Mouse (Mus musculus) stomach, embryonic 14.5 days (tissue): ENCODE data around the gene Gm4491. TPM values are rescaled to one million over a fixed set of nuclear protein-coding genes. Genes with fewer than 3 reads are reported as not detected.

Source experiments
- ATAC-seq: fragments of 200-750 bp; cut with Nextera tagmentation; 2 replicates; pipeline ENCODE4 v1.8.0; 2017; ENCODE audit warnings: low read depth, moderate TSS enrichment; ENCODE audit not compliant: insufficient number of reproducible peaks, insufficient read depth, low FRiP score
- H3K27ac ChIP-seq: fragments of 300-500 bp; sonication (generic); 2 replicates; pipeline ENCODE4 v1.5.1; 2014; ENCODE audit warnings: mild to moderate bottlenecking, low read length, moderate library complexity, mixed read lengths
- H3K27me3 ChIP-seq: fragments of 300-500 bp; sonication (generic); 2 replicates; pipeline ENCODE4 v1.6.1; 2014; ENCODE audit warnings: low read length, control low read depth, mixed read lengths; ENCODE audit not compliant: control insufficient read depth, insufficient read depth
- H3K36me3 ChIP-seq: fragments of 300-500 bp; sonication (generic); 2 replicates; pipeline ENCODE4 v1.6.1; 2014; ENCODE audit warnings: mild to moderate bottlenecking, control low read depth, low read length, moderate library complexity, mixed read lengths; ENCODE audit not compliant: control insufficient read depth, insufficient read depth
- H3K4me1 ChIP-seq: fragments of 300-500 bp; sonication (generic); 2 replicates; pipeline ENCODE4 v1.6.1; 2014; ENCODE audit warnings: low read length, control low read depth, mixed read lengths; ENCODE audit not compliant: control insufficient read depth, insufficient read depth
- H3K4me2 ChIP-seq: fragments of 300-500 bp; sonication (generic); replicated peaks from 2 replicates; pipeline ENCODE4 v1.6.1; 2014; ENCODE audit warnings: low read depth, low read length, control low read depth
- H3K4me3 ChIP-seq: fragments of 300-500 bp; sonication (generic); 2 replicates; pipeline ENCODE4 v1.5.1; 2014; ENCODE audit warnings: low read depth, low read length, control low read depth
- H3K9ac ChIP-seq: fragments of 300-500 bp; sonication (generic); replicated peaks from 2 replicates; pipeline ENCODE4 v1.6.1; 2014; ENCODE audit warnings: low read depth, mild to moderate bottlenecking, control low read depth, low read length, moderate library complexity, mixed read lengths
- H3K9me3 ChIP-seq: fragments of 300-500 bp; sonication (generic); 2 replicates; pipeline ENCODE4 v1.6.1; 2016; ENCODE audit warnings: low read depth, low read length, control low read depth; ENCODE audit not compliant: control insufficient read depth
- WGBS: fragments of 180-500 bp; shearing (Covaris S2); extraction: QIAGEN DNeasy Blood & Tissue Kit; methylation state at CpG from one replicate; pipeline ENCODE4 v1.1.7; 2014; 5-methylcytosine and 5-hydroxymethylcytosine counted together
- polyA plus RNA-seq: library from polyadenylated mRNA; unstranded; fragments of >200 nt; fragmentation: Nextera tagmentation; extraction: Ambion mirVana; gene quantifications from 2 replicates; pipeline ENCODE4 v1.2.1, GENCODE M21; 2014

Gene Gm4491
- polyA plus RNA-seq, 1 experiment from 2014 or later, result not detected

GRCm38 (mm10) chr14:57122295-57122694 is 6.6 kb upstream of the Gm4491 start:
- no peak for ATAC-seq
- Histone ChIP-seq H3K9me3 (no peaks in the 10 kb centered on the region), H3K27ac (no peak overlapping the region), H3K4me1 (no peaks in the 10 kb centered on the region), H3K4me3 (no peak overlapping the region), H3K36me3 (no peaks in the 10 kb centered on the region), H3K27me3 (no peaks in the 10 kb centered on the region), H3K4me2 (no peak overlapping the region), H3K9ac (no peak overlapping the region)
- WGBS, result 89% methylated on average over 7 of the region's 7 CpGs

GRCm38 (mm10) chr14:57109194-57109593 is 6.5 kb downstream of the Gm4491 start:
- Histone ChIP-seq H3K27ac (no peak overlapping the region), H3K9ac (no peak overlapping the region), H3K4me2 (no peak overlapping the region), H3K36me3 (no peaks in the 10 kb centered on the region), H3K9me3 (no peaks in the 10 kb centered on the region), H3K4me3 (no peak overlapping the region), H3K27me3 (peaks cover 29% of the 10 kb centered on the region), H3K4me1 (peaks cover 4% of the 10 kb centered on the region; the same call in 1 of the 2 replicates)
- no peak for ATAC-seq
- 9% methylated on average over 4 of the region's 4 CpGs for WGBS

GRCm38 (mm10) chr14:57107916-57108315 is 7.8 kb downstream of the Gm4491 start:
- Histone ChIP-seq H3K27ac (no peak overlapping the region), H3K4me2 (no peak overlapping the region), H3K36me3 (no peaks in the 10 kb centered on the region), H3K4me3 (no peak overlapping the region), H3K9me3 (no peaks in the 10 kb centered on the region), H3K9ac (no peak overlapping the region), H3K4me1 (peaks cover 4% of the 10 kb centered on the region; the same call in 1 of the 2 replicates), H3K27me3 (peaks cover 31% of the 10 kb centered on the region)
- 54% methylated on average over 5 of the region's 5 CpGs for WGBS
- ATAC-seq, result no peak

GRCm38 (mm10) chr14:57107091-57107490 is 8.6 kb downstream of the Gm4491 start:
- no peak for ATAC-seq
- H3K27me3 ChIP-seq, result peaks cover 32% of the 10 kb centered on the region
- no peak overlapping the region for H3K27ac ChIP-seq
- no peak overlapping the region for H3K9ac ChIP-seq
- peaks cover 4% of the 10 kb centered on the region; the same call in 1 of the 2 replicates for H3K4me1 ChIP-seq
- no peaks in the 10 kb centered on the region for H3K9me3 ChIP-seq
- no peak overlapping the region for H3K4me3 ChIP-seq
- WGBS, result 57% methylated on average over 8 of the region's 8 CpGs
- no peaks in the 10 kb centered on the region for H3K36me3 ChIP-seq
- no peak overlapping the region for H3K4me2 ChIP-seq

GRCm38 (mm10) chr14:57105721-57106120 is 10.0 kb downstream of the Gm4491 start:
- H3K9ac ChIP-seq, result no peak overlapping the region
- H3K4me3 ChIP-seq, result no peak overlapping the region
- ATAC-seq, result no peak
- no peaks in the 10 kb centered on the region for H3K36me3 ChIP-seq
- no peaks in the 10 kb centered on the region for H3K9me3 ChIP-seq
- peaks cover 4% of the 10 kb centered on the region; the same call in 1 of the 2 replicates for H3K4me1 ChIP-seq
- H3K27me3 ChIP-seq, result peaks cover 33% of the 10 kb centered on the region
- WGBS, result 48% methylated on average over 11 of the region's 11 CpGs
- H3K27ac ChIP-seq, result no peak overlapping the region
- H3K4me2 ChIP-seq, result no peak overlapping the region

GRCm38 (mm10) chr14:57105111-57105510 is 10.6 kb downstream of the Gm4491 start:
- Histone ChIP-seq H3K36me3 (no peaks in the 10 kb centered on the region), H3K27me3 (peaks cover 33% of the 10 kb centered on the region), H3K4me2 (peak overlapping the region; percentile 99), H3K4me1 (peaks cover 4% of the 10 kb centered on the region; the same call in 1 of the 2 replicates), H3K4me3 (peak overlapping the region; percentile 43), H3K9me3 (no peaks in the 10 kb centered on the region), H3K9ac (no peak overlapping the region), H3K27ac (no peak overlapping the region)
- WGBS, result 14% methylated on average over 14 of the region's 14 CpGs
- no peak for ATAC-seq

GRCm38 (mm10) chr14:57104106-57105023 is 11.3 kb downstream of the Gm4491 start, which contains the start of gene Gjb2:
Gjb2 (minus strand) TSS chr14:57104702.
- ATAC-seq, result peak; percentile 50
- under 1% methylated on average over 101 of the region's 101 CpGs for WGBS
- Histone ChIP-seq H3K9me3 (no peaks in the 10 kb centered on the region), H3K27ac (no peak within 1 kb of the TSS), H3K4me3 (peak within 1 kb of the TSS; percentile 43), H3K4me1 (peaks cover 4% of the 10 kb centered on the region; the same call in 1 of the 2 replicates), H3K9ac (0 out of 2 replicates have a peak within 1 kb of the TSS, but pooled peaks have one; percentile 6), H3K27me3 (peaks cover 33% of the 10 kb centered on the region), H3K36me3 (no peaks in the 10 kb centered on the region), H3K4me2 (peak within 1 kb of the TSS; percentile 99)

GRCm38 (mm10) chr14:57103711-57104105 is 12.0 kb downstream of the Gm4491 start:
- Histone ChIP-seq H3K9ac (0 out of 2 replicates have a peak overlapping the region, but pooled peaks have one; percentile 6), H3K36me3 (no peaks in the 10 kb centered on the region), H3K27me3 (peaks cover 33% of the 10 kb centered on the region), H3K9me3 (no peaks in the 10 kb centered on the region), H3K4me1 (peaks cover 4% of the 10 kb centered on the region; the same call in 1 of the 2 replicates), H3K27ac (no peak overlapping the region), H3K4me2 (peak overlapping the region; percentile 99), H3K4me3 (peak overlapping the region; percentile 43)
- ATAC-seq, result no peak
- 5% methylated on average over 22 of the region's 22 CpGs for WGBS
